Mouse (Mus musculus) megakaryocyte, embryonic 14.5 days (primary cell): ENCODE results near the gene H2al3. TPM values are rescaled to one million over a fixed set of nuclear protein-coding genes. Genes with fewer than 3 reads are reported as not detected.

Source experiments
- H3K27me3 ChIP-seq: replicated peaks from 2 replicates; pipeline ENCODE3; 2012; ENCODE audit warnings: inconsistent platforms
- H3K36me3 ChIP-seq: replicated peaks from 2 replicates; pipeline ENCODE3; 2012; ENCODE audit warnings: low read length, inconsistent platforms, mixed read lengths
- H3K4me1 ChIP-seq: 2 replicates; pipeline ENCODE4 v1.6.1; 2012; ENCODE audit warnings: inconsistent platforms
- H3K4me3 ChIP-seq: replicated peaks from 2 replicates; pipeline ENCODE3; 2012; ENCODE audit warnings: moderate library complexity, mild to moderate bottlenecking, inconsistent platforms
- H3K9me3 ChIP-seq: 2 replicates; pipeline ENCODE4 v1.6.1; 2012; ENCODE audit warnings: inconsistent platforms
- FLI1 ChIP-seq: IDR thresholded peaks from 2 replicates; pipeline ENCODE4 v1.6.1; 2012; ENCODE audit warnings: low read length, inconsistent platforms, mixed read lengths
- GATA1 ChIP-seq: IDR thresholded peaks from 3 replicates; pipeline ENCODE4 v1.6.1; 2012; ENCODE audit warnings: mixed read lengths, low read length, inconsistent platforms, borderline replicate concordance
- polyA plus RNA-seq: library from polyadenylated mRNA; stranded (reverse); fragments of >175 nt; gene quantifications from 2 replicates; pipeline ENCODE4 v1.2.3, GENCODE M21; 2012; ENCODE audit warnings: low replicate concordance; ENCODE audit not compliant: insufficient read depth

The H2al3 gene
- not detected in 2 replicates for polyA plus RNA-seq

DNA sequence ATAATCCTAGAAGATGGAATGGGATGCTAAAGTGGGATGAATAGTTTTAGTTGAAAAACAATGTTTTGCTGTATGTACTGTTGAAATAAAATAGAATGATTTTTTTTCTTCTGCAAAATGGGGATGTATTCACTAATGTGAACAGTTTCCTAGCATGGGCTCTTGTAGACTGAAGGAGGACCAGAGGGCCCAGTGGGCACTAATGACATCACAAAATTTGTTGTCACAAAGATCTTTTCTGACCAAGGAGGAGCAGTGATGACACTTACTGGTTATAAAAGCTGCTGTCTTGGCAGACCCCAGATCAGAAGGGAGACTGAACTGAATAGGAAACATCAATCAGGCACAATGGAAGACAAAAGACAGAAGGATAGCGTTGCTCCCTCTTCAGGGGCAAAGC is at the start of gene H2al3:
Gene H2al3, plus strand, starts transcription at position 301 of the 400 bp plus-strand sequence.
- no peaks in the 10 kb centered on the region for H3K4me1 ChIP-seq
- H3K27me3 ChIP-seq: peaks cover 8% of the 10 kb centered on the region
- H3K9me3 ChIP-seq: no peaks in the 10 kb centered on the region
- H3K36me3 ChIP-seq: no peaks in the 10 kb centered on the region
- TF ChIP-seq GATA1 (no peak), FLI1 (no peak)
- no peak within 1 kb of the TSS for H3K4me3 ChIP-seq

GRCm38 (mm10) chrX:9810101-9810500 is 39.4 kb upstream of the H2al3 start:
- TF ChIP-seq FLI1 (no peak), GATA1 (no peak)

GRCm38 (mm10) chrX:9812469-9812868 is 37.0 kb upstream of the H2al3 start:
- no peaks in the 10 kb centered on the region for H3K9me3 ChIP-seq
- no peaks in the 10 kb centered on the region for H3K36me3 ChIP-seq
- TF ChIP-seq FLI1 (no peak), GATA1 (no peak)
- H3K4me3 ChIP-seq: no peak overlapping the region
- H3K27me3 ChIP-seq: no peaks in the 10 kb centered on the region
- no peaks in the 10 kb centered on the region for H3K4me1 ChIP-seq

More at GRCm38 (mm10) chrX:9810101-9810500, 39.4 kb upstream of the H2al3 start:
- Histone ChIP-seq H3K36me3 (no peaks in the 10 kb centered on the region), H3K9me3 (no peaks in the 10 kb centered on the region), H3K4me3 (no peak overlapping the region), H3K4me1 (no peaks in the 10 kb centered on the region), H3K27me3 (no peaks in the 10 kb centered on the region)

DNA sequence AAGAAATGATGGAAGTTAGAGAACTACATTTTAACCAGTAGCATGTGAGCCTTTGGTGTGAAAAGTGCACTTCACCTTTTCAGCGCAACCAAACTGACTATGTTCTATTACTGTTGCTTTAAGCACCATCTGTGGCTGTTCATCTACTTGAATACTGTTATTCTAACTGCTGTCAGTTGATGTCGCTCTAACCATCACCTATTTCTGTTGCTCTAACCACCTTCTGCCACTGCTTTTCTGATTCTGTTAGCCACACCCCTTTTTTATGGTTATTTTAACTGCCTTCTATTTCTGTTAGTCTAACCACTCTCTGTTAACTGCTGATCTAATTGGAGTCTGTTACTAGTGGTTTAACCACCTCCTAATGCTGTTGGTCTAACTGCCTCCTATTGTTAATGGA is 14.7 kb upstream of the H2al3 start:
- TF ChIP-seq GATA1 (no peak), FLI1 (no peak)

DNA sequence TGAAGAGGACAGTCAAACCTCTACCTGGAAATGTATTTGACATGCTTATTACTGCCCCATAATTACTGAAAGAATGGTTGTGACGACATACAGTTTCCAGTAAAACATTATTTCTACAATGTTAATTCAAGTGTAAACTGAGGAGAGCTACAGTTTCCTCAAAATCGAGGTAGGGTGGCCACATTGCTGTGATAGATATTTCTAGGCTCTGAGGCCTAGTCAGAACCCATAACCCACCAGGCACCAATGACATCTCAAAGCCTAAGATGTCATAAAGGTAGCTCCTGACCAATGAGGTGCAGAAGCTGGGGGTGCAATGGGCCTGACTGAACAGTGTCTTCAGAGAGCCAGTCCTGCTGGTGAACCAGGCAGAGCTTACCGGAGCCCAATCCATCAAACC is 2.9 kb upstream of the H2al3 start, which contains the start of gene Hypm:
Gene Hypm, plus strand, starts transcription at position 301 of the 400 bp plus-strand sequence.
- H3K4me3 ChIP-seq: no peak within 1 kb of the TSS
- no peaks in the 10 kb centered on the region for H3K4me1 ChIP-seq
- TF ChIP-seq GATA1: no peak
- TF ChIP-seq FLI1: no peak
- no peaks in the 10 kb centered on the region for H3K9me3 ChIP-seq
- H3K36me3 ChIP-seq: no peaks in the 10 kb centered on the region
- peaks cover 10% of the 10 kb centered on the region for H3K27me3 ChIP-seq

More for the DNA sequence above, 14.7 kb upstream of the H2al3 start:
- Histone ChIP-seq H3K4me3 (no peak overlapping the region), H3K9me3 (no peaks in the 10 kb centered on the region), H3K36me3 (no peaks in the 10 kb centered on the region), H3K4me1 (no peaks in the 10 kb centered on the region), H3K27me3 (no peaks in the 10 kb centered on the region)

- no peaks in the 10 kb centered on the region for H3K4me1 ChIP-seq
- H3K9me3 ChIP-seq: no peaks in the 10 kb centered on the region
- H3K27me3 ChIP-seq: peaks cover 2% of the 10 kb centered on the region
- H3K36me3 ChIP-seq: no peaks in the 10 kb centered on the region
- TF ChIP-seq GATA1: no peak
- TF ChIP-seq FLI1: no peak
- H3K4me3 ChIP-seq: no peak overlapping the region
Measured at GRCm38 (mm10) chrX:9861859-9862258, 12.4 kb downstream of the H2al3 start.

- H3K27me3 ChIP-seq: no peaks in the 10 kb centered on the region
- H3K9me3 ChIP-seq: no peaks in the 10 kb centered on the region
- no peaks in the 10 kb centered on the region for H3K4me1 ChIP-seq
- H3K36me3 ChIP-seq: no peaks in the 10 kb centered on the region
- no peak overlapping the region for H3K4me3 ChIP-seq
- no peak for TF ChIP-seq GATA1
- TF ChIP-seq FLI1: no peak
Measured at GRCm38 (mm10) chrX:9875519-9875918, 26.0 kb downstream of the H2al3 start.

DNA sequence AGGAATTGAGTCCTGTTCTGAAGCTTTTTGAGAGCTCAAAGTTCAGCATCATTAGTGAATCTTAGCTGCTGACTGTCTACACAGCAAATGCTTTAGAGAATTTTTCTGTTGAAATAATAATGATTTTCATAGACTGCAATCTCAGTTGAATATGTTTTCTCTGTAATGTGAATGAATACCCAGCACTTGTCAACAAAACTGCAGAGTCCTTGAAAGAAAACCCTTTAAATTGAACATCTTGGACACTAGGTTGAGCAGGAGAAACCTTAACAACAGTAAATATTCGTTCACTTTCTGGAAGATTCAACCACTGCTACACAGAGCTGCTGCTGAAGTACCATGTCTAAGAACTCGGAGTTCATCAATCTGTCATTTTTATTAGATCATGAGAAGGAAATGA is 35.8 kb downstream of the H2al3 start, which contains the start of gene Sytl5:
Gene Sytl5, plus strand, starts transcription at position 301 of the 400 bp plus-strand sequence.
- H3K36me3 ChIP-seq: no peaks in the 10 kb centered on the region
- no peak for TF ChIP-seq FLI1
- no peak for TF ChIP-seq GATA1
- H3K4me3 ChIP-seq: no peak within 1 kb of the TSS
- H3K9me3 ChIP-seq: no peaks in the 10 kb centered on the region
- no peaks in the 10 kb centered on the region for H3K27me3 ChIP-seq
- H3K4me1 ChIP-seq: no peaks in the 10 kb centered on the region

Other genes starting within 250 kb of the H2al3 start
- gene Dynlt3, start 186.7 kb upstream of the H2al3 start, polyA plus RNA-seq: 1.5 TPM in 1 of 2 replicates, not detected in the other
- gene Hypm, start 2.8 kb upstream of the H2al3 start, polyA plus RNA-seq: not detected in 2 replicates
- not detected in 2 replicates for gene Sytl5, start 35.9 kb downstream of the H2al3 start, polyA plus RNA-seq